Mouse (Mus musculus) midbrain, postnatal 0 days (tissue): Measurements from ENCODE around the gene Flywch2. TPM values are rescaled to one million over a fixed set of nuclear protein-coding genes. Genes with fewer than 3 reads are reported as not detected.

Source experiments
- ATAC-seq: fragments of 200-750 bp; cut with Nextera tagmentation; 2 replicates; pipeline ENCODE4 v1.8.0; 2017; ENCODE audit warnings: moderate number of reproducible peaks, mild to moderate bottlenecking, moderate TSS enrichment, moderate library complexity; ENCODE audit not compliant: low FRiP score
- DNase-seq: peaks from one replicate; pipeline ENCODE4 v3.0.0-alpha.2; 2015; ENCODE audit warnings: low spot score
- H3K27ac ChIP-seq: fragments of 300-500 bp; sonication (generic); 2 replicates; pipeline ENCODE4 v1.5.1; 2014; ENCODE audit warnings: low read depth, mild to moderate bottlenecking, low read length, mixed read lengths
- H3K27me3 ChIP-seq: fragments of 300-500 bp; sonication (generic); 2 replicates; pipeline ENCODE4 v1.6.1; 2014; ENCODE audit warnings: low read length, control low read depth, mixed read lengths; ENCODE audit not compliant: insufficient read depth
- H3K36me3 ChIP-seq: fragments of 300-500 bp; sonication (generic); 2 replicates; pipeline ENCODE4 v1.6.1; 2014; ENCODE audit warnings: low read length, control low read depth, mixed read lengths; ENCODE audit not compliant: insufficient read depth
- H3K4me1 ChIP-seq: fragments of 300-500 bp; sonication (generic); 2 replicates; pipeline ENCODE4 v1.6.1; 2014; ENCODE audit warnings: mild to moderate bottlenecking, control low read depth, antibody characterized with exemption, low read length, mixed read lengths; ENCODE audit not compliant: insufficient read depth
- H3K4me2 ChIP-seq: fragments of 300-500 bp; sonication (generic); 2 replicates; pipeline ENCODE4 v1.6.1; 2014; ENCODE audit warnings: low read depth, mild to moderate bottlenecking, low read length, mixed read lengths; ENCODE audit not compliant: poor library complexity, severe bottlenecking
- H3K4me3 ChIP-seq: fragments of 300-500 bp; sonication (generic); 2 replicates; pipeline ENCODE4 v1.5.1; 2014; ENCODE audit warnings: low read depth, mild to moderate bottlenecking, low read length, moderate library complexity
- H3K9ac ChIP-seq: fragments of 300-500 bp; sonication (generic); replicated peaks from 2 replicates; pipeline ENCODE4 v1.6.1; 2014; ENCODE audit warnings: mild to moderate bottlenecking, low read length, moderate library complexity, mixed read lengths; ENCODE audit not compliant: poor library complexity, severe bottlenecking
- H3K9me3 ChIP-seq: fragments of 300-500 bp; sonication (generic); 2 replicates; pipeline ENCODE4 v1.6.1; 2016; ENCODE audit warnings: low read length, control low read depth
- CTCF ChIP-seq: IDR thresholded peaks from 2 replicates; pipeline ENCODE4 v1.5.1; 2016; ENCODE audit warnings: antibody characterized with exemption, mild to moderate bottlenecking
- WGBS: fragments of 180-500 bp; shearing (Covaris S2); extraction: QIAGEN DNeasy Blood & Tissue Kit; methylation state at CpG from one replicate; pipeline ENCODE4 v1.1.7; 2014; 5-methylcytosine and 5-hydroxymethylcytosine counted together
- microRNA-seq: library from miRNA; unstranded; fragments of <30 nt; microRNA quantifications from one replicate; pipeline ENCODE4, GENCODE M21; 2016; ENCODE audit warnings: borderline number of aligned reads
- polyA plus RNA-seq: library from polyadenylated mRNA; unstranded; fragments of >200 nt; fragmentation: Nextera tagmentation; extraction: Ambion mirVana; gene quantifications from 2 replicates; pipeline ENCODE4 v1.2.1, GENCODE M21; 2015
- total RNA-seq: library from RNA; depleted of rRNA; stranded (reverse); fragments of >200 nt; gene quantifications from 2 replicates; pipeline ENCODE4 v1.2.3, GENCODE M21; 2014; rRNA removed

Gene Flywch2
- total and polyA plus RNA-seq, 2 experiments from 2014 or later: 96.5 to 133 TPM

- DNase-seq (no peak), ATAC-seq (no peak)
- H3K4me3 ChIP-seq: peak overlapping the region; percentile 80
- H3K36me3 ChIP-seq: peaks cover 20% of the 10 kb centered on the region
- peaks cover 26% of the 10 kb centered on the region for H3K27me3 ChIP-seq
- H3K27ac ChIP-seq: peak overlapping the region; percentile 74; the same call in 1 of the 2 replicates
- TF ChIP-seq CTCF: no peak
- peak overlapping the region; percentile 93 for H3K4me2 ChIP-seq
- peak overlapping the region; percentile 77; the same call in 1 of the 2 replicates for H3K9ac ChIP-seq
- peaks cover 7% of the 10 kb centered on the region; the same call in 1 of the 2 replicates for H3K4me1 ChIP-seq
- WGBS: 20% methylated on average over 2 of the region's 2 CpGs
- no peaks in the 10 kb centered on the region for H3K9me3 ChIP-seq
Observed at GRCm38 (mm10) chr17:23738836-23739201, 47.1 kb downstream of the Flywch2 start.

DNA sequence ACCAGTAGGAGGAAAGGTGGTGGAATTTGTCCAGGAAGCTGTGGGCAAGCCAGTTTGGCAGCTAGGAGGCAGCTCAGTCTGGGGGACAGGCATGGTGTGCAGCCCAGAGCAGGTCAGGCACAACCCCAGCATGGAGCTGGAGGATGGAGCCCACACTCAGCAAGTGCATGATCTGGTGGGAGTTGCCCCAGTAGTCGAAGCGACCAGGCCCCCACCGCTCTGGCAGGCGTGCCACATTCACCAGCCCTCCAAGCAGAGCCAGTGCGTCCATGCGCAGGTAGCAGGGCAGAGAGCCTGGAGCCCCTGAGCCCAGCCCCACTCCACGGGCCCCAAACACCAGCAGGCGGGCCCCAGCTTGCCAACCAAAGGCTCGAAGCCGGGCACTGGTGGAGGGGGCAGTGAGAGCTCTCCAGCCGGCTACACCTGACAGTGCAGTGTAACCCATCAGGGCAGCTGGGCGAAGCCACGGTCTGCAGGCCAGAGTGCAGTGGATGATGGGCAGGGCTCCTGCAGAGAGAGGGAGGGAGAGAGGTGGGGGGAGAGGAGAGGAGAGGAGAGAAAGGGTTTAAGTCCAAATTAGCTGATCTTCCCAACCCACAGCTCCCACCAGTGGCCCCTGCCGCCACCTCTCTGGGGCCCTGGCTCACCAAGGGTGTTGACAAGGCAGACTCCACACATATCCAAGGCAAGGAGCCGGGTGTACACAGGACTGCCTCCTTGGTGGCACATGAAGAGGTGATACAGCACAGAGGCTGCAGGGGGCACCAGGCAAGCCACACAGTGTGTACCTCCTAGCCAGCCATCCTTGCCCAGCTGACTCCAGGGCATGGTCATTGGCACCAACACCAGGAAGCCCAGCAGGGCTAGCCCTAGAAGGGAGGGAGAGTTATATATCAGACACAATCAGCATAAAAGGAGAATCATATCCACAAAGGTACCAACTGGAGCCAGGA lies 48.1 kb downstream of the Flywch2 start:
- peak overlapping the region; percentile 93 for H3K4me2 ChIP-seq
- WGBS: 64% methylated on average over 15 of the region's 15 CpGs

DNA sequence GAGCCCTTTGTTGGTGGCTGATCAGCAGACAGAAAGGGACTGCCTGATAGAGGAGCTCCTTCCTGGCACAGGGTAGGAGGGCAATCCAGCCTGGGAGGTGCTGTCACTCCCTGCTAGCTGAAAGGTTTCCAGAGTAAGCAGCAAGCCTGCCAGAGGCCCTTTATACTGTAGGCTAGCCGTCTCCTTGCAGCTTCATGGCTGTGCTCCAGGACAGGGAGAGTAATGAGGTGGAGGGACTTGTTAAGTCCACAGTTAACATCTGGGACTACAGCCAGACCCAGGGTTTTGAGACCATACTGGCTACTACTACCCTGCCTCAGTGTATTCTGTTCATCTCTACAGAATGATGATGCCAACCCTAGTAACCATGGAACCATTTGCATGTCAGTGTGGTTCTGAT lies 51.5 kb downstream of the Flywch2 start:
- Histone ChIP-seq H3K4me2 (no peak overlapping the region), H3K27me3 (no peaks in the 10 kb centered on the region), H3K36me3 (peaks cover 20% of the 10 kb centered on the region), H3K4me3 (no peak overlapping the region), H3K4me1 (peaks cover 7% of the 10 kb centered on the region; the same call in 1 of the 2 replicates), H3K9me3 (no peaks in the 10 kb centered on the region), H3K27ac (no peak overlapping the region), H3K9ac (no peak overlapping the region)
- no peak for ATAC-seq
- DNase-seq: peak; percentile 57
- no peak for TF ChIP-seq CTCF
- 58% methylated on average over 1 of the region's 1 CpGs for WGBS

More for the DNA sequence above, 48.1 kb downstream of the Flywch2 start:
- peak; percentile 38 for TF ChIP-seq CTCF
- Histone ChIP-seq H3K4me1 (peaks cover 7% of the 10 kb centered on the region; the same call in 1 of the 2 replicates), H3K27ac (no peak overlapping the region), H3K4me3 (peak overlapping the region; percentile 80; the same call in 1 of the 2 replicates), H3K9me3 (no peaks in the 10 kb centered on the region), H3K9ac (0 out of 2 replicates have a peak overlapping the region, but pooled peaks have one; percentile 3), H3K27me3 (peaks cover 15% of the 10 kb centered on the region), H3K36me3 (peaks cover 20% of the 10 kb centered on the region)
- no peak for ATAC-seq
- DNase-seq: no peak

GRCm38 (mm10) chr17:23730441-23730840 lies 55.4 kb downstream of the Flywch2 start:
- TF ChIP-seq CTCF: no peak
- WGBS: 68% methylated on average over 1 of the region's 1 CpGs

More at GRCm38 (mm10) chr17:23730441-23730840, 55.4 kb downstream of the Flywch2 start:
- Histone ChIP-seq H3K9ac (no peak overlapping the region), H3K4me3 (no peak overlapping the region), H3K4me1 (0 out of 2 replicates have a peak, but pooled peaks cover 5% of the 10 kb centered on the region), H3K27ac (no peak overlapping the region), H3K27me3 (no peaks in the 10 kb centered on the region), H3K4me2 (no peak overlapping the region), H3K9me3 (no peaks in the 10 kb centered on the region), H3K36me3 (peaks cover 1% of the 10 kb centered on the region; the same call in 1 of the 2 replicates)
- ATAC-seq (no peak), DNase-seq (no peak)

Small RNAs within 50 kb of the gene (microRNA-seq; reads per million reads assigned to microRNA genes)
- 2.7 reads per million for gene Mir5125

Other genes with a start within 250 kb of the Flywch2 start
- gene Zfp213, start 221.8 kb downstream of the Flywch2 start, total RNA-seq: 16.9 and 21.7 TPM in 2 replicates
- 10.0 and 10.7 TPM in 2 replicates for gene Zfp213, start 221.8 kb downstream of the Flywch2 start, polyA plus RNA-seq
- 36.2 and 48.2 TPM in 2 replicates for gene Zfp13, start 186.6 kb downstream of the Flywch2 start, total RNA-seq
- gene Zfp13, start 186.6 kb downstream of the Flywch2 start, polyA plus RNA-seq: 23.3 and 26.3 TPM in 2 replicates
- gene Zscan10, start 185.2 kb downstream of the Flywch2 start, total RNA-seq: not detected in 2 replicates
- not detected in 2 replicates for gene Zscan10, start 185.2 kb downstream of the Flywch2 start, polyA plus RNA-seq
- gene Mmp25, start 140.8 kb downstream of the Flywch2 start, total RNA-seq: 0.33 and 0.66 TPM in 2 replicates
- 0.98 and 1.0 TPM in 2 replicates for gene Mmp25, start 140.8 kb downstream of the Flywch2 start, polyA plus RNA-seq
- gene Bicdl2, start 125.6 kb downstream of the Flywch2 start, total RNA-seq: not detected in 2 replicates
- gene Bicdl2, start 125.6 kb downstream of the Flywch2 start, polyA plus RNA-seq: 0.10 TPM in 1 of 2 replicates, not detected in the other
- gene Hcfc1r1, start 112.5 kb downstream of the Flywch2 start, total RNA-seq: 87.3 and 194 TPM in 2 replicates
- 210 and 212 TPM in 2 replicates for gene Hcfc1r1, start 112.5 kb downstream of the Flywch2 start, polyA plus RNA-seq
- gene Thoc6, start 112.2 kb downstream of the Flywch2 start, total RNA-seq: 16.7 and 21.5 TPM in 2 replicates
- 21.1 and 23.2 TPM in 2 replicates for gene Thoc6, start 112.2 kb downstream of the Flywch2 start, polyA plus RNA-seq
- 3.9 and 4.2 TPM in 2 replicates for gene Tnfrsf12a, start 108.6 kb downstream of the Flywch2 start, total RNA-seq
- 3.3 TPM in 2 replicates for gene Tnfrsf12a, start 108.6 kb downstream of the Flywch2 start, polyA plus RNA-seq
- gene Cldn6, start 106.8 kb downstream of the Flywch2 start, total RNA-seq: 0.60 and 0.99 TPM in 2 replicates
- gene Cldn6, start 106.8 kb downstream of the Flywch2 start, polyA plus RNA-seq: 0.31 and 0.56 TPM in 2 replicates
- 0.19 and 0.55 TPM in 2 replicates for gene Cldn9, start 102.1 kb downstream of the Flywch2 start, total RNA-seq
- gene Cldn9, start 102.1 kb downstream of the Flywch2 start, polyA plus RNA-seq: 0.25 TPM in 1 of 2 replicates, not detected in the other
- 0.19 TPM in 1 of 2 replicates, not detected in the other for gene 1520401A03Rik, start 63.3 kb downstream of the Flywch2 start, total RNA-seq
- 0.15 TPM in 1 of 2 replicates, not detected in the other for gene 1520401A03Rik, start 63.3 kb downstream of the Flywch2 start, polyA plus RNA-seq
- gene Pkmyt1, start 59.7 kb downstream of the Flywch2 start, total RNA-seq: 18.3 and 18.4 TPM in 2 replicates
- gene Pkmyt1, start 59.7 kb downstream of the Flywch2 start, polyA plus RNA-seq: 18.0 and 18.3 TPM in 2 replicates
- gene Paqr4, start 45.2 kb downstream of the Flywch2 start, total RNA-seq: 83.6 and 103 TPM in 2 replicates
- 66.0 and 73.8 TPM in 2 replicates for gene Paqr4, start 45.2 kb downstream of the Flywch2 start, polyA plus RNA-seq
- gene Kremen2, start 40.2 kb downstream of the Flywch2 start, total RNA-seq: 0.38 and 2.5 TPM in 2 replicates
- 1.3 TPM in 2 replicates for gene Kremen2, start 40.2 kb downstream of the Flywch2 start, polyA plus RNA-seq
- gene Flywch1, start 14.5 kb downstream of the Flywch2 start, total RNA-seq: 248 and 253 TPM in 2 replicates
- 188 TPM in 2 replicates for gene Flywch1, start 14.5 kb downstream of the Flywch2 start, polyA plus RNA-seq
- 162 and 196 TPM in 2 replicates for gene Srrm2, start 4.5 kb upstream of the Flywch2 start, total RNA-seq
- 351 and 443 TPM in 2 replicates for gene Srrm2, start 4.5 kb upstream of the Flywch2 start, polyA plus RNA-seq
- gene Elob, start 43.1 kb upstream of the Flywch2 start, total RNA-seq: 1,027 and 1,129 TPM in 2 replicates
- gene Elob, start 43.1 kb upstream of the Flywch2 start, polyA plus RNA-seq: 1,525 and 1,526 TPM in 2 replicates
- gene Prss33, start 50.0 kb upstream of the Flywch2 start, total RNA-seq: not detected in 2 replicates
- 0.17 TPM in 1 of 2 replicates, not detected in the other for gene Prss33, start 50.0 kb upstream of the Flywch2 start, polyA plus RNA-seq
- gene Prss32, start 57.8 kb upstream of the Flywch2 start, total RNA-seq: not detected in 2 replicates
- gene Prss32, start 57.8 kb upstream of the Flywch2 start, polyA plus RNA-seq: 0.23 and 0.60 TPM in 2 replicates
- gene Prss41, start 58.1 kb upstream of the Flywch2 start, total RNA-seq: 0.11 and 1.8 TPM in 2 replicates
- gene Prss41, start 58.1 kb upstream of the Flywch2 start, polyA plus RNA-seq: 1.3 and 2.2 TPM in 2 replicates
- not detected in 2 replicates for gene Prss21, start 82.0 kb upstream of the Flywch2 start, total RNA-seq
- not detected in 2 replicates for gene Prss21, start 82.0 kb upstream of the Flywch2 start, polyA plus RNA-seq
- gene Dcpp1, start 94.8 kb upstream of the Flywch2 start, total RNA-seq: 2.0 TPM in 1 of 2 replicates, not detected in the other
- gene Dcpp1, start 94.8 kb upstream of the Flywch2 start, polyA plus RNA-seq: not detected in 2 replicates
- not detected in 2 replicates for gene Dcpp2, start 94.8 kb upstream of the Flywch2 start, total RNA-seq
- not detected in 2 replicates for gene Dcpp2, start 94.8 kb upstream of the Flywch2 start, polyA plus RNA-seq
- gene Dcpp3, start 131.4 kb upstream of the Flywch2 start, total RNA-seq: not detected in 2 replicates
- not detected in 2 replicates for gene Dcpp3, start 131.4 kb upstream of the Flywch2 start, polyA plus RNA-seq
- not detected in 2 replicates for gene Sbp, start 155.6 kb upstream of the Flywch2 start, total RNA-seq
- gene Sbp, start 155.6 kb upstream of the Flywch2 start, polyA plus RNA-seq: not detected in 2 replicates
- not detected in 2 replicates for gene Sbpl, start 169.2 kb upstream of the Flywch2 start, total RNA-seq
- not detected in 2 replicates for gene Sbpl, start 169.2 kb upstream of the Flywch2 start, polyA plus RNA-seq
- gene Prss30, start 194.5 kb upstream of the Flywch2 start, total RNA-seq: 1.8 TPM in 1 of 2 replicates, not detected in the other
- 0.15 and 0.17 TPM in 2 replicates for gene Prss30, start 194.5 kb upstream of the Flywch2 start, polyA plus RNA-seq
- gene Prss22, start 212.0 kb upstream of the Flywch2 start, total RNA-seq: not detected in 2 replicates
- gene Prss22, start 212.0 kb upstream of the Flywch2 start, polyA plus RNA-seq: 0.17 TPM in 1 of 2 replicates, not detected in the other